Mouse (Mus musculus): ENCODE measurements around the gene Ilf3. TPM values are rescaled to one million over a fixed set of nuclear protein-coding genes. Genes with fewer than 3 reads are reported as not detected.

Ilf3 gene
- polyA plus RNA-seq, 1 experiment from 2014 or later = 284 TPM

- no peaks in the 10 kb centered on the region for H3K9me3 ChIP-seq
- H3K9ac ChIP-seq = no peak overlapping the region
- no peak overlapping the region for H3K4me3 ChIP-seq
- no peaks in the 10 kb centered on the region for H3K27me3 ChIP-seq
- peaks cover 15% of the 10 kb centered on the region for H3K4me1 ChIP-seq
- no peak for ATAC-seq (ENCODE audit: insufficient number of reproducible peaks, insufficient read depth, low FRiP score, low TSS enrichment)
- WGBS = 79% methylated on average over 2 of the region's 5 CpGs
- no peak overlapping the region for H3K4me2 ChIP-seq (replicated peaks)
- H3K36me3 ChIP-seq = 0 out of 2 replicates have a peak, but pooled peaks cover 5% of the 10 kb centered on the region
- no peak overlapping the region for H3K27ac ChIP-seq
These were observed 38.6 kb upstream of the Ilf3 start for GRCm38 (mm10) chr9:21329041-21329440.

GRCm38 (mm10) chr9:21329699-21330289, 37.9 kb upstream of the Ilf3 start:
- no peak overlapping the region for H3K4me2 ChIP-seq (replicated peaks)
- H3K4me3 ChIP-seq = no peak overlapping the region
- 0 out of 2 replicates have a peak, but pooled peaks cover 3% of the 10 kb centered on the region for H3K36me3 ChIP-seq
- H3K9me3 ChIP-seq = no peaks in the 10 kb centered on the region
- 92% methylated on average over 10 of the region's 10 CpGs for WGBS
- peaks cover 15% of the 10 kb centered on the region for H3K4me1 ChIP-seq
- H3K27ac ChIP-seq = no peak overlapping the region
- no peaks in the 10 kb centered on the region for H3K27me3 ChIP-seq
- ATAC-seq (ENCODE audit: insufficient number of reproducible peaks, insufficient read depth, low FRiP score, low TSS enrichment) = no peak
- H3K9ac ChIP-seq = no peak overlapping the region

- WGBS = 84% methylated on average over 12 of the region's 12 CpGs
- no peak for ATAC-seq (ENCODE audit: insufficient number of reproducible peaks, insufficient read depth, low FRiP score, low TSS enrichment)
- H3K4me2 ChIP-seq (replicated peaks) = no peak overlapping the region
- peaks cover 15% of the 10 kb centered on the region for H3K4me1 ChIP-seq
- H3K27me3 ChIP-seq = no peaks in the 10 kb centered on the region
- 0 out of 2 replicates have a peak, but pooled peaks cover 3% of the 10 kb centered on the region for H3K36me3 ChIP-seq
- H3K9me3 ChIP-seq = no peaks in the 10 kb centered on the region
- H3K27ac ChIP-seq = no peak overlapping the region
- no peak overlapping the region for H3K4me3 ChIP-seq
- H3K9ac ChIP-seq = no peak overlapping the region
These were observed 36.1 kb upstream of the Ilf3 start for GRCm38 (mm10) chr9:21331365-21332140.

- no peak for ATAC-seq (ENCODE audit: insufficient number of reproducible peaks, insufficient read depth, low FRiP score, low TSS enrichment)
- 30% methylated on average over 9 of the region's 9 CpGs for WGBS
- peak overlapping the region; percentile 36 for H3K27ac ChIP-seq
- no peak overlapping the region for H3K4me2 ChIP-seq (replicated peaks)
- 0 out of 2 replicates have a peak, but pooled peaks cover 3% of the 10 kb centered on the region for H3K36me3 ChIP-seq
- H3K4me1 ChIP-seq = peaks cover 15% of the 10 kb centered on the region
- H3K4me3 ChIP-seq = no peak overlapping the region
- H3K9me3 ChIP-seq = no peaks in the 10 kb centered on the region
- H3K9ac ChIP-seq = 0 out of 2 replicates have a peak overlapping the region, but pooled peaks have one; percentile 15
- no peaks in the 10 kb centered on the region for H3K27me3 ChIP-seq
These were observed 35.3 kb upstream of the Ilf3 start for GRCm38 (mm10) chr9:21332161-21333061.

GRCm38 (mm10) chr9:21333523-21333922, 34.1 kb upstream of the Ilf3 start:
- WGBS = 92% methylated on average over 1 of the region's 1 CpGs

GRCm38 (mm10) chr9:21334747-21335146, 32.9 kb upstream of the Ilf3 start:
- ATAC-seq (ENCODE audit: insufficient number of reproducible peaks, insufficient read depth, low FRiP score, low TSS enrichment) = no peak
- no peak overlapping the region for H3K9ac ChIP-seq
- H3K27ac ChIP-seq = no peak overlapping the region

More at GRCm38 (mm10) chr9:21333523-21333922, 34.1 kb upstream of the Ilf3 start:
- Histone ChIP-seq H3K9me3 (no peaks in the 10 kb centered on the region), H3K36me3 (peaks cover 3% of the 10 kb centered on the region; the same call in 1 of the 2 replicates), H3K4me2 (replicated peaks) (no peak overlapping the region), H3K9ac (no peak overlapping the region), H3K27me3 (no peaks in the 10 kb centered on the region), H3K4me3 (no peak overlapping the region), H3K27ac (no peak overlapping the region), H3K4me1 (peaks cover 18% of the 10 kb centered on the region)
- ATAC-seq (ENCODE audit: insufficient number of reproducible peaks, insufficient read depth, low FRiP score, low TSS enrichment) = no peak

GRCm38 (mm10) chr9:21335391-21335790, 32.3 kb upstream of the Ilf3 start:
- Histone ChIP-seq H3K4me1 (peaks cover 18% of the 10 kb centered on the region), H3K27ac (no peak overlapping the region), H3K9me3 (no peaks in the 10 kb centered on the region), H3K27me3 (no peaks in the 10 kb centered on the region), H3K4me2 (replicated peaks) (no peak overlapping the region), H3K9ac (no peak overlapping the region), H3K36me3 (peaks cover 4% of the 10 kb centered on the region; the same call in 1 of the 2 replicates), H3K4me3 (no peak overlapping the region)
- no peak for ATAC-seq (ENCODE audit: insufficient number of reproducible peaks, insufficient read depth, low FRiP score, low TSS enrichment)
- WGBS = 85% methylated on average over 4 of the region's 4 CpGs

More at GRCm38 (mm10) chr9:21334747-21335146, 32.9 kb upstream of the Ilf3 start:
- Histone ChIP-seq H3K4me3 (no peak overlapping the region), H3K4me1 (peaks cover 18% of the 10 kb centered on the region), H3K27me3 (no peaks in the 10 kb centered on the region), H3K9me3 (no peaks in the 10 kb centered on the region), H3K4me2 (replicated peaks) (no peak overlapping the region), H3K36me3 (peaks cover 3% of the 10 kb centered on the region; the same call in 1 of the 2 replicates)

- peaks cover 6% of the 10 kb centered on the region; the same call in 1 of the 2 replicates for H3K36me3 ChIP-seq
- no peaks in the 10 kb centered on the region for H3K9me3 ChIP-seq
- no peak overlapping the region for H3K9ac ChIP-seq
- no peak overlapping the region for H3K4me2 ChIP-seq (replicated peaks)
- no peaks in the 10 kb centered on the region for H3K27me3 ChIP-seq
- no peak for ATAC-seq (ENCODE audit: insufficient number of reproducible peaks, insufficient read depth, low FRiP score, low TSS enrichment)
- no peak overlapping the region for H3K27ac ChIP-seq
- peaks cover 18% of the 10 kb centered on the region for H3K4me1 ChIP-seq
- no peak overlapping the region for H3K4me3 ChIP-seq
- WGBS = 83% methylated on average over 8 of the region's 8 CpGs
These were observed 31.2 kb upstream of the Ilf3 start for GRCm38 (mm10) chr9:21336491-21336890.

- Histone ChIP-seq H3K4me3 (peak overlapping the region; percentile 22), H3K9me3 (no peaks in the 10 kb centered on the region), H3K4me1 (peaks cover 10% of the 10 kb centered on the region; the same call in 1 of the 2 replicates), H3K4me2 (replicated peaks) (peak overlapping the region; percentile 28), H3K27me3 (no peaks in the 10 kb centered on the region), H3K9ac (peak overlapping the region; percentile 19; the same call in 1 of the 2 replicates), H3K36me3 (peaks cover 15% of the 10 kb centered on the region), H3K27ac (peak overlapping the region; percentile 51; the same call in 1 of the 2 replicates)
- ATAC-seq (ENCODE audit: insufficient number of reproducible peaks, insufficient read depth, low FRiP score, low TSS enrichment) = no peak; the same call in 1 of the 2 replicates
- 13% methylated on average over 20 of the region's 20 CpGs for WGBS
These were observed 30.0 kb upstream of the Ilf3 start for GRCm38 (mm10) chr9:21337652-21338051.

GRCm38 (mm10) chr9:21340411-21340810, 27.3 kb upstream of the Ilf3 start:
- H3K27me3 ChIP-seq = no peaks in the 10 kb centered on the region
- H3K4me2 ChIP-seq (replicated peaks) = no peak overlapping the region
- H3K4me1 ChIP-seq = 0 out of 2 replicates have a peak, but pooled peaks cover 4% of the 10 kb centered on the region
- H3K9me3 ChIP-seq = no peaks in the 10 kb centered on the region
- no peak for ATAC-seq (ENCODE audit: insufficient number of reproducible peaks, insufficient read depth, low FRiP score, low TSS enrichment)
- no peak overlapping the region for H3K27ac ChIP-seq
- peaks cover 39% of the 10 kb centered on the region for H3K36me3 ChIP-seq
- 87% methylated on average over 4 of the region's 4 CpGs for WGBS
- H3K9ac ChIP-seq = no peak overlapping the region
- H3K4me3 ChIP-seq = no peak overlapping the region

Measured in embryonic facial prominence, embryonic 12.5 days (tissue).